Mouse (Mus musculus) liver, postnatal 0 days (tissue): ENCODE data around the gene Pced1b.

Source experiments
- CTCF ChIP-seq: sonication (generic); IDR thresholded peaks from 2 replicates; pipeline ENCODE4 v1.5.1; 2016; ENCODE audit warnings: antibody characterized with exemption, low read depth
- EP300 ChIP-seq: IDR thresholded peaks from 2 replicates; pipeline ENCODE4 v1.6.1; 2016; ENCODE audit warnings: antibody characterized with exemption, low read depth, mild to moderate bottlenecking

- no peak for TF ChIP-seq EP300
- no peak for TF ChIP-seq CTCF
Observed at GRCm38 (mm10) chr15:97424961-97425360, 178.1 kb downstream of the Pced1b start.
